Mouse (Mus musculus) ZHBTc4 (cell line): ENCODE data around the gene Tas2r119.

Source experiments
- DNase-seq: peaks from one replicate; pipeline ENCODE4 v3.0.0-alpha.2; 2011; ENCODE audit warnings: low read depth, low spot score

The Tas2r119 gene

GRCm38 (mm10) chr15:32225394-32225793, 48.3 kb downstream of the Tas2r119 start:
- DNase-seq, result no peak

- DNase-seq, result no peak
Measured at GRCm38 (mm10) chr15:32226381-32226780, 49.3 kb downstream of the Tas2r119 start.

GRCm38 (mm10) chr15:32226888-32227395, 49.9 kb downstream of the Tas2r119 start:
- no peak for DNase-seq
